Mouse (Mus musculus) cerebellum, adult 8-10 months (tissue): ENCODE measurements around the gene Dram1.

Experiments
- DNase-seq: peaks from one replicate; pipeline ENCODE4 v3.0.0; 2022

Dram1 gene

DNA sequence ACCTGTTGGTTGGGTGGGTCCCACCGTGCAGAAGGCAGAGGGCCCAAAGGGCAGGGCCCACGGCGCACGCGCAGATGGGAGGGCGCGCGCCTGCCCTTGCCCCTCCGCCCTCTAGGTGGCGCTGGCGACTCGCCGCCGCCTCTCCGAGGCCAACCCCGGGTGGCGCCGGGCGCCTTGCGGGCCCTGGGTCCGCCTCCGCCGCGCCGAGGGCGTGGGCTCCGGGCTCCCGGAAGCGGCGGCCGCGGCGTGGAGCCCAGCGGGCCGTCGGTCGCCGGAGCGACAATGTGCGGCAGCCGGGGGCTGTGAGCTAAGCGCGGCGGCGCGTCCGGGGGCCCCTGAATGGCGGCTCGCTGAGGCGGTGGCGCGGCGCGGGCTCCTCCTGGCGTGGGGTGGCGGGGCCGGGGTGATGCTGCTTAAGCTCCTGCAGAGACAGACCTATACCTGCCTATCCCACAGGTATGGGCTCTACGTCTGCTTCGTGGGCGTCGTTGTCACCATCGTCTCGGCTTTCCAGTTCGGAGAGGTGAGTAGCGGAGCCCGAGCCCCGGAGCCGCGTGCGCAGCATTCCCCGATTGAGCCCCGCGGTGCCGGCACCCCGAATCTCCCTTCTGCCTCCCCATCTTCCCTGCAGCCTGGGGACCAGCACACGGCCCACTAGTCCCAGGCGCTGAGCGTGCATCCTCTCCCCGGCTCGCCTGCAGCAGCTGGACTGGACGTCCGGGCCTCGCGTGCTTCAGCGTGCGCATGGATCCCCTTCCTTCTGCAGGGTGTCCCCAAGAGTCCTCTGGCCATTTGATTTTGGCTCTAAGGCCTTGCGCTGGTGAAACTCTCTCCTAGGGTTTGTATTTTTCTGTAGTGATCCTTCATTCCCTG is at the start of gene Dram1, which contains the start of gene Gnptab:
Gene Dram1, minus strand, starts transcription at position 68 of the 873 bp plus-strand sequence.
Gene Gnptab, plus strand, starts transcription at position 120 of the 873 bp plus-strand sequence.
- peak; percentile 91 for DNase-seq

DNA sequence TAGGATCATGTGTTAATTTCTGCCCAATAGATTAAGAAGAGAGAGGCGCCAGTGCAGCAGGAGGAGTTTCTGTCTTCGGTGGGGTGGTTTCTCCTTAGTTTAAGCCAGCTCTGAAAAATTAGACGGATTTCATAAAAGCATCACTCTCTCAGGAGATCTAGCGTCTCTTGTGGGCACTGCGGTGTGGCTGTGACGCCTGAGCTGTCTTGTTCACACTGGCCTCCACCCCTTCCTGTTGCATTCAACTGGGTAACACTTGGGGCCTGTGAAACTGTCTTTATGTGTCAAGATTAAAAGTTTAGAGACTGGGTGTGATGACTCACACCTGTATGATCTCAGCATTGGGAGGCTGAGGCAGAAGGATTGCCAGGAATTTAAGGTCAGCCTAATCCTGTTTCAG is 49.1 kb upstream of the Dram1 start:
- DNase-seq = no peak

- DNase-seq = no peak
These were observed 48.0 kb upstream of the Dram1 start for GRCm38 (mm10) chr10:88426896-88427295.

- DNase-seq = peak; percentile 53
These were observed 47.4 kb upstream of the Dram1 start for GRCm38 (mm10) chr10:88426158-88426816.

GRCm38 (mm10) chr10:88420655-88421435 is 42.0 kb upstream of the Dram1 start:
- DNase-seq = no peak

- no peak for DNase-seq
These were observed 41.3 kb upstream of the Dram1 start for GRCm38 (mm10) chr10:88420141-88420541.

DNA sequence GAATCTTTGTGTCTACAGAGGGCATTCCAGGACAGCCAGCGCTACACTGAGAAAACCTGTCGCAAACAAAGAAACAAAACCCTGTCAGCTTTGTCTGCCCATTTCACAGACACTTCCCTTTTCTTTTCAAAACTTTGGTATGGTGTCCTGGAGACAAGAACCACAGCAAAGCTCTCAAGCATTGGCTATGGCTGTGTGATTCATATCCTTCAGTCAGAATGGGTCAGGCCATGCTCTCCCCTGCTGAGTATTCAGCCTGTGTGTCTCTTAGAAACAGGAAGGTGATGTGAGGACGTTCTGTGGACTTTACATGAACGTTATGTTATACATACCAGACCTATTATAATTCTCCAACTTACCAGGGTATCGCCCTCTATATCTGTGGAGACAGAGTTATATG is 38.8 kb upstream of the Dram1 start:
- no peak for DNase-seq

GRCm38 (mm10) chr10:88412290-88412995 is 33.6 kb upstream of the Dram1 start:
- DNase-seq = no peak

DNA sequence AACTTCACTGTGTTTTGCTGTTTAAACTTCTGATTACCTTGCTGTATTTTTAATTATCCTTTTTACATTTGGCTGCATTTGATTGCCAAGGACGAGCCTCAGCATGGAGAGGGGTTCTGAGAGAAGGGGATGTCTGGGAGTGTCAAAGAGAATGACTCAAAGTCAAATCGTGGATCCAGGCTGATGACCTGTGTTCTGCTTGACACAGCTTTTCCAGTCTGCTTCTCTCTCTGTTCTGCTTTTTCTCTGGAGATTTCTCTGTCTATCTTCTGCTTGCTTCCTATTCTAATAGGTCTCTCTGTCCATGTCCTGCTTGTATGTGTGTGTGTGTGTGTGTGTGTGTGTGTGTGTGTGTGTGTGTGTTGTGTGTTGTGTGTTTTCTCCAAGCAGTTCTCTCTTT is 30.9 kb upstream of the Dram1 start:
- no peak for DNase-seq

DNA sequence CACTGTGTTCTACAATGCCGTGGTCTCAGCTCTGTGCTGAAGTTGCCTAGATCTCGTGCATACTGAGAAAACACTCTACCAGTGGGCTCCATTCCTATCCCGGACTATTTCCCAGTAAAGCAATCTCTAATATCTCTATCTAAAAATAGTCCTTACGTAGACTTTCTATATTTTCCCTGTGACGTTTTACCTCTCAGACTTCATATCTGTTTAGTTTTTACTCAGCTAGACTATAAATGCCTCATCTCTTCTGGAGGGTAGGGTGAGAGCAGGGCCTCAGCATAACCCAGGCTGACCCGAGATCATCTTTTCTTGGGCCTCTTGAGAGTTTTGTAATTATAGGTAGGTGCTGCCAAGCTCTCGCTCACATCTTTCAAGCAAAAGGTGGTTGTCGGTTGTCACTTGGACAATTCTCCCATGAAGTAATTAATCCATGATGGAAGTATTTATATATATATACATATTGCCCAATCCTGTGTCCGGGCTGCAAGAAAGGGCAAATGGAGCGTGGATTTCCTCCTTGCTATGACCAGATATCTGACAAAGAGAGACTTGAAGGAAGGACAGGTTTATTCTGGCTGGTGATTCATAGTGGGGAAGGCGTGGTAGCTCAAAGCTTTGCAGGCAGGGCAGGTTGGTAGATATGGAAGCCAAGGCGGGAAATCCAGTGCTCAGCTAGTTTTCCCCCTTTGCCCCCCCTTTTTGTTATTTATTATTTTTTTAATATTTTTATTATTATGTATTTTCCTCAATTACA is 29.2 kb upstream of the Dram1 start:
- no peak for DNase-seq

GRCm38 (mm10) chr10:88405812-88406211 is 26.9 kb upstream of the Dram1 start:
- DNase-seq = peak; percentile 17

DNA sequence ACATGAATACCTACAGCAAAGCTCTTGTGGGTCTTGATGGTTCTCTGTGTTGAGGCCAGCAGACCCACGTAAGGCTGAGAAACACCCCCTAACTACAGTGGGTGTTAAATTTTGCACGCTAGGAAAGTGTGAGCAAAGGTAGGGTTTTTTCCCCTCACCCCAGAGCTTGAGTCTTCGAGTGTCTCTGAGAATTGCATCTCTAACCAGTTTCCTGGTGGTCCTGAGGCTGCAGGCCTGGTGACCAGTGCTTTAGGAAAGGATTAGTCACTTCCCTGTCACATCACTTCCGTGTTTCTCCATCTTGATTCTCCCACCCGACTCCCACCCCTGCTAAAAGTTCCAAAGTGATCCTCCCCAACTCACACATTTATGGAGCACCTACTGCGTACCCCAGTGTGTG is 25.3 kb upstream of the Dram1 start:
- no peak for DNase-seq

DNA sequence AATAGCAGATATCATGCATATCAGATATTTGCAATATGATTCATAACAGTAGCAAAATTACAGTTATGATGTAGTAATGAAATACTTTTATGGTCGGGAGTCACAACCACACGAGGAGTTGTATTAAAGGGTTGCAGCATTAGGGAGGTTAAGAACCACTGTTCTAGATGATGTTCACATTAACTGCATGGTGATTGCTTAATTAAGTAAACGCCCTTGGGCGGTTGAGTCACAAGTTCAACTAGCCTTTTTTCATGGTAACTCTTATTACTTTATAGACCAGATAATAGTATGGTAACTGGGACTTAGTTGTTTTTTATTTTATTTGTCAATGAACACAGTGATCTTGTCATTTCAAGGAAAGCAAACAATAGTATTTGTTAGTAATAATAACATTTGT is 24.1 kb upstream of the Dram1 start:
- DNase-seq = no peak

- DNase-seq = no peak
These were observed 20.4 kb upstream of the Dram1 start for GRCm38 (mm10) chr10:88399271-88399670.

DNA sequence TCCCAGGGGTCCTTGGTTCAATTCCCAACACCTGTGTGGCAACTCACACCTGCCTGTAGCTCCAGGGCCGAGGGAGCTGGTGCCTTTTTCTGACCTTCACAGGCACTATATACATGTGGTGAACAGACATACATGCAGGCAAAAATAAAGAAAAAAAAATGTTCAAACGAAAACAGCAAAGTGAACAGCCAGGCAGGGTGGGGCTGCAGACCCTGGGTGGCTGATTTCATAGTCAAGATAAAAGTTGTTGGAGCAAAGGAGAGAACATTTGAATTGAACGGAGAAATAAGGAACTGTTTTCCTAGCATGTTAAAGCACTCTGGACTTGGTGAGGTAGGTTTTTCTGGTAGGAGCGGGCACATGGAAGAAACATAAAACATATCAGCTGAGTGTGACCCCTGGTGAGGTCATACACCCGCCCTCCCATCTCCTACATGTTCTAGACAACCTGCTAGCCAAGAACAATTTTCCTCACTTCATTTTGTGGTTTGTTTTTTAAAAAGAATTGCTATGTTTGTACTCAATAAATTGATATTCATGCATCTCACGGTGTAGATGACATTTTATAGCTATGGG is 19.9 kb upstream of the Dram1 start:
- no peak for DNase-seq

DNA sequence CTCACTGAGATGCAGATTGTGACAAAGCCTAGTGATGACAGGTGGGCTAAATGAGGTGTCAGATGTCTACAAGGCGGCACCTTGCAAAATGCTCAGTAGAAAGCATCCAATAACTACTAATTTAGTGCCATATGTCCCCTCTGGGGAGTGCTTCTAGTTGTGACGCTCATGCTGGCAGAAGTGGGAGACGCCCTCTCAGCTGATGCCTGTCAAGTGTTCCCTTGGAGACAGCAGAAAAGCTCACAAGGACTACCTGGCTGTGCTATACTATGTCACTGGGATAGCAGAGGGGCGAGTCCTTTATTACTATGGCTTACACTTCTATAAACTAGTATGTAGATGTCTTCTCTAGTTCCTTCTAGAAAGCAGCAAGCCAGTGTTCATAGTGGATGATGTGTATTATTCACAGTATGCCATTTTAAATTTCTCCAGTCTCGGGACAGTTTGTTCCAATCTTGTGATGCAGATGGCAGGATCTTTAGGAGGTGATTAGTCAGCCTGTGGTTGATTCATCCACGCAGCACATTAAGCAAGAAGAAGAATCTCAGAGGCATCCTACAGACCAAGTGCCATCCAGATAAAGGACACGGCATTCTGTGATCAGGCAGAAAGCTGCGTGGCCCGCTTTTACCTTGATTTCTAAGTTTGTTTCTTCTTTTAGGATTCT is 13.4 kb upstream of the Dram1 start:
- no peak for DNase-seq

DNA sequence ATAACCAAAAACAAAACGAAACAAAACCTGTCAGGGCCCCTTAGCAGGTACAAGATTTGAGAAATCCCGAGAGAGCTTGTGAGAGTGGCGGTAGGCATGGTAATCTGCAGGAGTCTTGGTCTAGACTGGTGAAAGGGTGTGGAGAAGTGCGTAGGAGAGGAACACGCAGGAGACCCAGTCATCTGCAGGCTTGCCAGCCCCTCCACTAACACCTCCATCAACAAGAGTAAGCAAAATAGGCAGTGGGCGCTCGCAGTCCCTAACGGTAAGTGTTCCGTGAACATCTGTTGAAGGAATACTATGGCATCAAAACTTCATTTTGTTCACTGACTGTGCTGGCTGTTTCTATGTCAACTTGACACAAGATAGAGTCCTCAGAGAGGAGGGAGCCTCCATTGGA is 12.6 kb upstream of the Dram1 start:
- no peak for DNase-seq

DNA sequence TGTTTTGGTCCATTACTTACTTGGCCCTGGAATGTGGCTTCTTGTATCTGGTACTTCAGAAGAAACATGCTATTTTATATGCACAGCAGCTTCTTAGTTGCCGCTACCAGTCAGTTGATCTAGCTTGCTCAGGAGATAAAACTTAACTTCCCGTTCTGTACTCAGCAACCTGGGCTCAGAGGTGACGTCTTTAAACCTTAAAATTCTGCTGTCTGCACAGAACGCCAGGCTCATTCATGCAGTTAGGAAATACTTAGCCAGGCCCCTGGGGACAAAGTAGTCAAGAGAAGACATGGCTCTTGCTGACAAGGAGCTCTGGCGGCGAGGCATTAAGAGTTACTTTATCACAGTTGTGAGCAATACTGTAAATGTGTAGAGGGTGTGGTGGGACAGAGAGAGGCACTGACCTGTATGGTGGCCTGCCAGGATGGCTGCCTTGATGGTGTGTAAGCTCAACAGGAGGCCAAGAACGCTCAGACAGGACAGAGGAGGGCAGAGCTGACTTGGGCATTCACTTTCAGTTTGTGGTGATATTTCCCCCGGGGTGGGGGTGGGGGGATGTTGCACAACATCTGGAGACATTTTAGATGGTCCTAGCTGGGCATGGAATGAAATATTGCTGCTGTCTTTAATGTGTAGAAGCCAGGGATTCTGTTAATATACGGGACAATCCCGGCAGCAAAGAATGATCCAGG is 11.4 kb upstream of the Dram1 start:
- no peak for DNase-seq

GRCm38 (mm10) chr10:88389576-88389975 is 10.7 kb upstream of the Dram1 start:
- no peak for DNase-seq

DNA sequence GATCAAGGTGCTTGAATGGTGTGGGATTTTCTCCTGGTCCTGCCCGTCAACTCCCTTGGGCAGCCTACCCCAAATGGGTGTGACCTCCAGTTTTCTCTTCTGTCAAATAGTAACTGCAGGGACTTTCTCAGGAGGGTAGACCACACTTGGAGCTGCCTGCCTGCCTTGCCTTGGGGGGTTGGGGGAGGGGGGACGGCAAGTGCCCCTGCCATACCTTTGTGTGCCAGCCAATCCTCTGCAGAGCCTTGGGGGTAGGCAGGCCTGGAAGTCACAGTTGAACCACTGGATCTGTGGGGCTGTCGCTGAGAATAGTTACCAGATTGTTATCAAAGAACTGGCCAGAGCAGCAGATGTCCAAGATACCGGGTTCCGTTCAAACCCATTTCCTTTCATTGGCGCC is 7.4 kb upstream of the Dram1 start:
- DNase-seq = no peak
